Mouse (Mus musculus): Measurements from ENCODE around the gene Hspa1b. TPM values are rescaled to one million over a fixed set of nuclear protein-coding genes. Genes with fewer than 3 reads are reported as not detected.
"Not testable (repeated sequence)": the region's sequence is repeated elsewhere in the genome, so short reads cannot be mapped to it uniquely, and the experiment has no call there.

Hspa1b gene
- polyA plus RNA-seq, 1 experiment from 2014 or later = 0.19 TPM

DNA sequence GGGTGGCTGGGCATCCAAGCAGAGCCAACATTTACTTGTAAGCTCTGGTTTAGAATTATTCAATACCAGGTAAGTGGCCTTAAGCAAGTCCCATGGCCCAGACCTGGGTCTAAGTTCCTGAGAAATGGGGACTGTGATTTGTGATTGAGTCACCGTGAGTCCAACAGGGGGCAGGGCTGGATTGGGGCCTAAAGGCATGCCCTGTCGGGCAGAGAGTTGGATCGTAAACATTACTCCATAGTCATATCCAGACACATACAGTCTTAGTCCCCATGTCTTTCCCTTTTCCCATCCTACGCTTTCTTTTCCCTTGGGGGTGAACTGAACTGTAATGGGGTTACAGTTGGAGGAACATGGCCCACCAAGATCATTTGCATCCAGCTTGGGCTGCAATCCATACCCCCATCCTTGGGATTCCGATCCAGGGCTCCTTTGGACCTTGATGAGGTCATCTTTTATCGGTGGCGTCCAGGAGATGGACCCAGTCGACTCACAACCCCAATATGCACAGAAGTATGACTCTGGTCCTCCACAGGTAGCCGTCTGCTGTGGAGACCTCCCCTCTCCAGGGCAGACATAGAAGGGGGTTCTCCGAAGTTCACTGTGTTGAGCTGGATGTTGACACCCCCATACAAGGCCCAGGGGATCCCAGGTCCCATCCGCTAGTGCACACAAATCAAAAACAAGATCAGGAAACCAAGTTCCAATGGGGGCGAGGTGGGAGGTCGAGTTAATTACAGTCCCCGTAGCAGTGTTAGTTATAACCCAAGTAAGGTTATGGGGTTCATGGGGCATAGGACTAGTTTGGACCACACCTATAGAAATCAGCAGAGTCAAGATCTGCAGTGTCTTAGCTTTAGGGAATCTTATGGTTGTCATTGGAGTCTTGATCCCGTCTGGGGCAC, 39.7 kb upstream of the Hspa1b start:
- Histone ChIP-seq H3K4me3 (peak overlapping the region; percentile 86), H3K4me1 (peaks cover 66% of the 10 kb centered on the region), H3K27ac (replicated peaks) (peak overlapping the region; percentile 98; the same call in 1 of the 2 replicates), H3K9me3 (replicated peaks) (no peaks in the 10 kb centered on the region), H3K27me3 (ENCODE audit: low read depth, poor library complexity, severe bottlenecking) (no peaks in the 10 kb centered on the region), H3K36me3 (peaks cover 52% of the 10 kb centered on the region)
- DNase-seq (ENCODE audit: low spot score) = no peak
- 96% methylated on average over 15 of the region's 15 CpGs for WGBS

GRCm38 (mm10) chr17:34997142-34997483, 38.1 kb upstream of the Hspa1b start:
- Histone ChIP-seq H3K4me3 (peak overlapping the region; percentile 20; the same call in 1 of the 2 replicates), H3K36me3 (peaks cover 56% of the 10 kb centered on the region), H3K27ac (replicated peaks) (no peak overlapping the region), H3K27me3 (ENCODE audit: low read depth, poor library complexity, severe bottlenecking) (no peaks in the 10 kb centered on the region), H3K4me1 (peaks cover 52% of the 10 kb centered on the region), H3K9me3 (replicated peaks) (no peaks in the 10 kb centered on the region)
- WGBS = 85% methylated on average over 5 of the region's 5 CpGs
- no peak for DNase-seq (ENCODE audit: low spot score)

DNA sequence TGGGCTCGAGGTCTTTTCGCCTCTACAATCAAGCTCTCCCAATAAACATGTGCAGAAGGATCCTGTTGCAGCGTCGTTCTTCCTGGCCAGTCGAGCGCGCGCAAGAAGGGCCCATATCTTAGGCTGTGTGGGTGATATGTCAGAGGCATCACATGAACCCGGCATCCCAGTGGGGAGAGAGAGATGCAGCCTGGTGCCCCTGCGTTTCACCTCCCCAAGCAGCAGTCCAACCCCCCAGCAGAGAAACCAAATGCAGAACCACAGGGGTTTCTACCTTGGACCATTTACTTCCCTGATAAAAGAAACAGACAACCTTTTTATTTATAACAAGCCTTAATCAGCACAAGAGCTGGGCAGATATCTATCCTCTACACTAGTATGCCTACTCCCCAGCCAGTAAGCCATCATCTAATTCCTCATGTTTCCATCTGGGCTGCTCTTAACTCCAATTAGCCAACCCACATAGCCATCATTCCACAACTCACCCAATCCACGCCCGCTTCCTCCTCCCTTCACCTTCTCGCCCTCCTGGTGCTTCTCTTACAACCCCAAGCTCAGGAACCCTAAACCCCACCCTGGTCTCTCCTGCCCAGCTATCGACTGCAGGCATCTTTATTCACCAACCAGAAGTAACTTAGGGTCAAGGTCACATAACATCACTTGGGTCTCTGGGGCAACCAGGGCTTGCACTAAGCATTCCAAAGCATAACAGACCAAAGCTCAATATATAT, 37.5 kb upstream of the Hspa1b start:
- DNase-seq (ENCODE audit: low spot score) = no peak
- Histone ChIP-seq H3K9me3 (replicated peaks) (no peaks in the 10 kb centered on the region), H3K4me1 (peaks cover 46% of the 10 kb centered on the region), H3K27me3 (ENCODE audit: low read depth, poor library complexity, severe bottlenecking) (no peaks in the 10 kb centered on the region), H3K27ac (replicated peaks) (no peak overlapping the region), H3K4me3 (peak overlapping the region; percentile 20; the same call in 1 of the 2 replicates), H3K36me3 (peaks cover 61% of the 10 kb centered on the region)
- WGBS = 94% methylated on average over 13 of the region's 14 CpGs

DNA sequence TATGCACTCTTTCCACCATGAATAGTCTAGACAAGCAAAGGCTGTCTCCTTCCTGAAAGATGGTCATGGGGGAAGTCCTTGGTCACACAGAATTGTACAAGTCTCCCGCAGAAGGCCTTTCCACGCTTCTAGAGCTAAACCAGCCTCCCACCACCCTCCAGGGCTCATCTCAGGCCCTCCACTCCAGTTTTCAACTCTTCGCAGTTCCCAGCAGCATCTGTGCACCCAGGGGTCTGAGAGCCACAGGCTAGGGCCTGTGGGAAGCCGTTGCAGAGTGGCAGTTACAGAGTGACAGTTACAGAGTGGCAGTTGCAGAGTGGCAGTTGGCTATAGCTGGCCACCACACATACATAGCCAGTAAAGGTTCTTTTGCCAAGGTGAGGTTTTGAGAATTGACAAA, 36.9 kb upstream of the Hspa1b start:
- not testable (repeated sequence) for H3K27me3 ChIP-seq (ENCODE audit: low read depth, poor library complexity, severe bottlenecking); H3K27ac ChIP-seq (replicated peaks); H3K9me3 ChIP-seq (replicated peaks); H3K4me3 ChIP-seq; DNase-seq (ENCODE audit: low spot score)
- 95% methylated on average over 4 of the region's 4 CpGs for WGBS
- peaks cover 67% of the 10 kb centered on the region for H3K36me3 ChIP-seq
- peaks cover 40% of the 10 kb centered on the region for H3K4me1 ChIP-seq

GRCm38 (mm10) chr17:34995192-34995591, 36.2 kb upstream of the Hspa1b start:
- H3K27ac ChIP-seq (replicated peaks); DNase-seq (ENCODE audit: low spot score); H3K9me3 ChIP-seq (replicated peaks); H3K27me3 ChIP-seq (ENCODE audit: low read depth, poor library complexity, severe bottlenecking); H3K4me3 ChIP-seq: not testable (repeated sequence)
- WGBS = 95% methylated on average over 4 of the region's 4 CpGs
- Histone ChIP-seq H3K36me3 (peaks cover 75% of the 10 kb centered on the region), H3K4me1 (peaks cover 35% of the 10 kb centered on the region)

- Histone ChIP-seq H3K4me1 (peaks cover 31% of the 10 kb centered on the region), H3K4me3 (no peak overlapping the region), H3K36me3 (peaks cover 77% of the 10 kb centered on the region), H3K27ac (replicated peaks) (no peak overlapping the region), H3K9me3 (replicated peaks) (no peaks in the 10 kb centered on the region), H3K27me3 (ENCODE audit: low read depth, poor library complexity, severe bottlenecking) (no peaks in the 10 kb centered on the region)
- no peak for DNase-seq (ENCODE audit: low spot score)
Observed at GRCm38 (mm10) chr17:34994751-34995150, 35.7 kb upstream of the Hspa1b start.

GRCm38 (mm10) chr17:34984218-34984617, 25.2 kb upstream of the Hspa1b start:
- H3K4me3 ChIP-seq = no peak overlapping the region
- H3K27me3 ChIP-seq (ENCODE audit: low read depth, poor library complexity, severe bottlenecking) = no peaks in the 10 kb centered on the region
- peaks cover 56% of the 10 kb centered on the region for H3K36me3 ChIP-seq
- no peaks in the 10 kb centered on the region for H3K9me3 ChIP-seq (replicated peaks)
- 73% methylated on average over 2 of the region's 2 CpGs for WGBS
- H3K27ac ChIP-seq (replicated peaks) = no peak overlapping the region
- peaks cover 27% of the 10 kb centered on the region for H3K4me1 ChIP-seq
- DNase-seq (ENCODE audit: low spot score) = no peak

DNA sequence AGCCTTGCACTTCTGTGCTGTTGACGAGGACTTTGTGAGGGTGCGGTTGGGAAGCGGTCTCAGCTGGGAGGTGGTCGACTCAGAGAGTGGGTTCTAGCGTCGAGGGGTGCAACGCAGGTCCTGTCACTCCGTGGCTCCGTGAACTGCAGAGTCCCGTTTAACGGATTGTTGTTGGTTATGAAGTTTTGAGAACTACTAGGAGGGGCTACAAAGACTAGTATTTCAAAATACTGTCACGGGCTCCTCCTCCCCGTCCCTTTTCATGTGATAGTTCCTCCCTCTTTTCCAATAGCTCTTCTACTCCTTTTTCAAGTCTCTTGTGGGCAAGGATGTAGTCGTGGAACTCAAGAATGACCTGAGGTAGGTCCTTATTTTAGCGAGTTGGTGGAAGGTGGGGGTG, 23.3 kb upstream of the Hspa1b start:
- Histone ChIP-seq H3K4me3 (peak overlapping the region; percentile 86), H3K9me3 (replicated peaks) (no peaks in the 10 kb centered on the region), H3K36me3 (peaks cover 45% of the 10 kb centered on the region), H3K27me3 (ENCODE audit: low read depth, poor library complexity, severe bottlenecking) (no peaks in the 10 kb centered on the region), H3K27ac (replicated peaks) (peak overlapping the region; percentile 99), H3K4me1 (peaks cover 27% of the 10 kb centered on the region)
- DNase-seq (ENCODE audit: low spot score) = no peak
- 0% methylated on average over 15 of the region's 15 CpGs for WGBS

DNA sequence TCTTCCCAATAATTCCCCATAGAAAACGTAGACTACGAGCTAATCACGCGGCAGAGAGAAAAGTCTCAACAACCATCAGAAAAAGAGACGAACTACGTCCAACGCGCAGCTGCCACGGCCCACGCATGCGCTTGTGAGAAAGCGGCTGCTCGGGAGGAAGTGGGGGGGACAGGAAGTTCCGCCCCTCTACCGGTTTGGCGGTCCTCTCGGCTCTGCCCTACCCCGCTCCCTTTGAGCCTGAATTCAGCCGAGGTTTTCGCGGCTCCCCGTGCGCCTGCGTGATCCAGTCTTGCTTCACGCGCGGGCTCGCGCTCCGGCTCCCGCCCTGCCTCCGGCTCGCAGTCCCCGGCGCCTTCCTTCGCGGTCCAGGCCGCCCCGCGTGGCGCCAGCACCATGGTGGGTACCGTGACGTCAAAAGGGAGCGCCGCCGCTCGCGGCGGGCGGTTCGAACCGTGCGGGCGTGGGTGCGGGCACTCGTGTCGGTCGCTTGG, 22.7 kb upstream of the Hspa1b start, which contains the start of gene Lsm2:
Gene Lsm2 (plus strand): TSS at position 173 of the 491 bp plus-strand sequence.
- peak within 1 kb of the TSS; percentile 86 for H3K4me3 ChIP-seq
- H3K27me3 ChIP-seq (ENCODE audit: low read depth, poor library complexity, severe bottlenecking) = no peaks in the 10 kb centered on the region
- peaks cover 27% of the 10 kb centered on the region for H3K4me1 ChIP-seq
- peaks cover 44% of the 10 kb centered on the region for H3K36me3 ChIP-seq
- peak within 1 kb of the TSS; percentile 99 for H3K27ac ChIP-seq (replicated peaks)
- peak; percentile 93 for DNase-seq (ENCODE audit: low spot score)
- no peaks in the 10 kb centered on the region for H3K9me3 ChIP-seq (replicated peaks)
- WGBS = under 1% methylated on average over 58 of the region's 58 CpGs

- peaks cover 33% of the 10 kb centered on the region for H3K36me3 ChIP-seq
- WGBS = 25% methylated on average over 2 of the region's 2 CpGs
- no peaks in the 10 kb centered on the region for H3K9me3 ChIP-seq (replicated peaks)
- DNase-seq (ENCODE audit: low spot score) = no peak
- peak overlapping the region; percentile 86 for H3K4me3 ChIP-seq
- peak overlapping the region; percentile 99 for H3K27ac ChIP-seq (replicated peaks)
- H3K27me3 ChIP-seq (ENCODE audit: low read depth, poor library complexity, severe bottlenecking) = no peaks in the 10 kb centered on the region
- peaks cover 27% of the 10 kb centered on the region for H3K4me1 ChIP-seq
Observed at GRCm38 (mm10) chr17:34980655-34981054, 21.6 kb upstream of the Hspa1b start.

- Histone ChIP-seq H3K4me3 (no peak overlapping the region), H3K4me1 (peaks cover 27% of the 10 kb centered on the region), H3K9me3 (replicated peaks) (no peaks in the 10 kb centered on the region), H3K27ac (replicated peaks) (no peak overlapping the region), H3K36me3 (peaks cover 23% of the 10 kb centered on the region), H3K27me3 (ENCODE audit: low read depth, poor library complexity, severe bottlenecking) (no peaks in the 10 kb centered on the region)
- 91% methylated on average over 4 of the region's 4 CpGs for whole genome bisulfite sequencing
- DNase-seq (ENCODE audit: low spot score) = no peak
Observed at GRCm38 (mm10) chr17:34979631-34980030, 20.6 kb upstream of the Hspa1b start.

- Histone ChIP-seq H3K4me3 (no peak overlapping the region), H3K9me3 (replicated peaks) (no peaks in the 10 kb centered on the region), H3K27ac (replicated peaks) (no peak overlapping the region), H3K4me1 (peaks cover 24% of the 10 kb centered on the region), H3K36me3 (peaks cover 13% of the 10 kb centered on the region), H3K27me3 (ENCODE audit: low read depth, poor library complexity, severe bottlenecking) (peaks cover 12% of the 10 kb centered on the region)
- no peak for DNase-seq (ENCODE audit: low spot score)
- 88% methylated on average over 27 of the region's 27 CpGs for WGBS
Observed at GRCm38 (mm10) chr17:34978239-34978638, 19.2 kb upstream of the Hspa1b start.

- Histone ChIP-seq H3K27ac (replicated peaks) (no peak overlapping the region), H3K36me3 (peaks cover 13% of the 10 kb centered on the region), H3K27me3 (ENCODE audit: low read depth, poor library complexity, severe bottlenecking) (peaks cover 18% of the 10 kb centered on the region), H3K4me1 (peaks cover 21% of the 10 kb centered on the region), H3K4me3 (no peak overlapping the region), H3K9me3 (replicated peaks) (no peaks in the 10 kb centered on the region)
- WGBS = 96% methylated on average over 20 of the region's 20 CpGs
- no peak for DNase-seq (ENCODE audit: low spot score)
Observed at GRCm38 (mm10) chr17:34977000-34977399, 18.0 kb upstream of the Hspa1b start.

All from midbrain, embryonic 10.5 days (tissue).